Mouse (Mus musculus): ENCODE results near the gene Trpm8.

The Trpm8 gene

GRCm38 (mm10) chr1:88284946-88285320 is 7.5 kb downstream of the Trpm8 start:
- DNase-seq (ENCODE audit: extremely low spot score, low spot score) = no peak

GRCm38 (mm10) chr1:88285652-88286051 is 8.2 kb downstream of the Trpm8 start:
- no peak for DNase-seq (ENCODE audit: extremely low spot score, low spot score)

GRCm38 (mm10) chr1:88286136-88286845 is 8.8 kb downstream of the Trpm8 start:
- no peak for DNase-seq (ENCODE audit: extremely low spot score, low spot score)

GRCm38 (mm10) chr1:88286887-88287696 is 9.6 kb downstream of the Trpm8 start:
- DNase-seq (ENCODE audit: extremely low spot score, low spot score) = no peak

- DNase-seq (ENCODE audit: extremely low spot score, low spot score) = peak; percentile 76
Observed at GRCm38 (mm10) chr1:88287697-88287980, 10.2 kb downstream of the Trpm8 start.

GRCm38 (mm10) chr1:88288056-88288788 is 10.8 kb downstream of the Trpm8 start:
- DNase-seq (ENCODE audit: extremely low spot score, low spot score) = no peak

GRCm38 (mm10) chr1:88288789-88289127 is 11.3 kb downstream of the Trpm8 start:
- DNase-seq (ENCODE audit: extremely low spot score, low spot score) = no peak

GRCm38 (mm10) chr1:88289152-88289551 is 11.7 kb downstream of the Trpm8 start:
- peak; percentile 10 for DNase-seq (ENCODE audit: extremely low spot score, low spot score)

- peak; percentile 54 for DNase-seq (ENCODE audit: extremely low spot score, low spot score)
Observed at GRCm38 (mm10) chr1:88289917-88290316, 12.5 kb downstream of the Trpm8 start.

GRCm38 (mm10) chr1:88290511-88290910 is 13.1 kb downstream of the Trpm8 start:
- peak; percentile 10 for DNase-seq (ENCODE audit: extremely low spot score, low spot score)

- DNase-seq (ENCODE audit: extremely low spot score, low spot score) = peak; percentile 13
Observed at GRCm38 (mm10) chr1:88291409-88292005, 14.0 kb downstream of the Trpm8 start.

- peak; percentile 13 for DNase-seq (ENCODE audit: extremely low spot score, low spot score)
Observed at GRCm38 (mm10) chr1:88292057-88292456, 14.6 kb downstream of the Trpm8 start.

GRCm38 (mm10) chr1:88294650-88295049 is 17.2 kb downstream of the Trpm8 start:
- no peak for DNase-seq (ENCODE audit: extremely low spot score, low spot score)

- peak; percentile 15 for DNase-seq (ENCODE audit: extremely low spot score, low spot score)
Observed at GRCm38 (mm10) chr1:88296171-88296920, 18.9 kb downstream of the Trpm8 start.

GRCm38 (mm10) chr1:88297480-88298258 is 20.2 kb downstream of the Trpm8 start:
- DNase-seq (ENCODE audit: extremely low spot score, low spot score) = peak; percentile 19

GRCm38 (mm10) chr1:88298686-88299528 is 21.4 kb downstream of the Trpm8 start:
- DNase-seq (ENCODE audit: extremely low spot score, low spot score) = no peak

- DNase-seq (ENCODE audit: extremely low spot score, low spot score) = peak; percentile 13
Observed at GRCm38 (mm10) chr1:88299529-88299945, 22.1 kb downstream of the Trpm8 start.

GRCm38 (mm10) chr1:88300301-88301050 is 23.0 kb downstream of the Trpm8 start:
- peak; percentile 16 for DNase-seq (ENCODE audit: extremely low spot score, low spot score)

Data from neural tube, embryonic 10.5 days (tissue).